Mouse (Mus musculus): ENCODE measurements around the gene Rbsn.

Gene Rbsn

DNA sequence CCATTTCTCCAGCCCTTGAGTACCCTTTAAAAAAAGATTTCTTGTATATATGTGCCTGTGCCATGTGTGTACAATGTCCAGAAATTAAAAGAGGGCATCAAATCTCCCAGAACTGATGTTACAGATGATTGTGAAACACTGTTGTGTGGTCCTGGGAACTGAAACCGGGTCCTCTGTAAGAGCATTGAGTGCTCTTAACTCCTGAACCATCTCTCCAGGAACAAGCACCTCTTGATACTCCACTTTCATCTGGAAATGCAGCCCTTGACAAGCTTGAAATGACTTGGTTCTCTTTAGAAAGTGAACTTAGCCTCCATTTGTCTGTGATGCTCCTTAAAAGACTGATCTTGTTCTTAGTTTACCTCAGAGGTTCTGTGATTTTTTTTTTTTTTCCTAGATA lies 52.0 kb downstream of the Rbsn start:
- DNase-seq = no peak

DNA sequence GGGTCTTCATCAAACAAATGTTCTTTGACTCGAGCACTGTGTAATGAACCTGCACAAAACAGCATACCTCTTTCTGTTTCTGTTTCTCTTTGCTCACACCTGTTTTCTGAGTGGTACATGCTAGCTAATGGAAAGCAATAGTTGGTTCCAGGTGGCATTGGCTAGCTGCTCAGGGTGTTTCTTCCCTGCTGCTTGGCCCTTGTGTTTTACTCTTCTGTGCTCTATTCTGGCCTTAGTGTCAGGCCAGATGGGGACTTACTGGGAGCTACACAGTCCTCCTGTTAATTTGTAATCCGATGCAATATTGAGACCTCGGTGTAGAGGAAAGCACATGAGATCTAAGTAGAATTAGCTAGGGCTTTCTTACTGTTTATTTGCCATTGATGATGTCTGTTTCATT lies 55.9 kb downstream of the Rbsn start:
- no peak for DNase-seq

DNA sequence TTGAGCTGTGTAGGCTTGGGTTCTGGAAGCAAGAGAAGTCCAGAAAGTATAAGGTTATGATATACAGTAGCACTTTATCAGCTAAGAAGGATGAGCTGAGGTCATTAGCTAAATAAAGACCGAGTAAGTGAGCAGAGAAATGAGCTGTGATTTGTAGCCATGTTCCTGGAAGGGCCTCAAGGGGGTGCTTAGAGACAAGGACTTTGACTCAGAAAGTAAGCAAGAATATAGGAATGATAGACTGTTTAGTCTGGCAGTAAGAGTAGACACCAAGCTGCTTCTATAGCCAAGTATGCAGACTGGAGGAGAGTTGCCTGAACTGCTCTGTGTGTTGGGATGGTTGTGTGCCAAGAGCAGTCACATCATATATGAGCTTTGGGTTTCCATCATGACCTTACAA lies 61.0 kb downstream of the Rbsn start:
- peak; percentile 38 for DNase-seq

DNA sequence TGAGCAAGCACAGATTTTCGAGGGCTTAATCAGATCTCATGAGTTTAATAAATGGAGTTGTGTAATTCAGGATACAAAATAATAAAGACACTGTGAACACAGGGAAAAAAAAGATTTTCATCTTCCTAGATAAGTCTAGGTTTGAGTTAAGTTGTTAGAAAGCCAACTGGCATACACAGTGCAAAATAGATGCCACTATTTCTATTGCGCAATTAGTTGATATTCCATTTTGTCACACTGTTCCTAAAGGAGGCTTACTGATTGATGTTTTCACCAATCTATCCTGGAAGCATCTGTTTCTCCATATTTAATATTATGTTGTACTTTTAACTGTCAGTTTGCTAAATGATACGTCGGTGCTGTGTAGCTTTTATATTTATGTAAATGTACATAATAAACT lies 68.8 kb downstream of the Rbsn start:
- no peak for DNase-seq

Data from lung, postnatal 10 days (tissue).